Mouse (Mus musculus): ENCODE measurements around the gene Cnn3. TPM values are rescaled to one million over a fixed set of nuclear protein-coding genes. Genes with fewer than 3 reads are reported as not detected.

Cnn3 gene
- total RNA-seq, 1 experiment: 241 TPM

- H3K9ac ChIP-seq (ENCODE audit: insufficient read depth, low read depth, low read length, poor library complexity, severe bottlenecking): no peak overlapping the region
- H3K36me3 ChIP-seq (ENCODE audit: control insufficient read depth, insufficient read depth, low read length, poor library complexity, severe bottlenecking): no peaks in the 10 kb centered on the region
- H3K9me3 ChIP-seq (ENCODE audit: control insufficient read depth, insufficient read depth, low read depth, low read length): no peaks in the 10 kb centered on the region
- no peak overlapping the region for H3K27ac ChIP-seq (ENCODE audit: insufficient read depth, low read depth, low read length, poor library complexity, severe bottlenecking)
- H3K4me3 ChIP-seq (ENCODE audit: insufficient read depth in 1 of 2, low read depth in 1 of 2, low read length in 2 of 2, poor library complexity in 1 of 2, severe bottlenecking in 1 of 2): no peak overlapping the region
- H3K4me1 ChIP-seq (ENCODE audit: control insufficient read depth in 2 of 2, insufficient read depth in 2 of 2, low read length in 2 of 2, poor library complexity in 1 of 2): no peaks in the 10 kb centered on the region
- in situ Hi-C loops (cut with MboI; ENCODE audit: low sequenced_read_pairs in 2 of 2, unreplicated experiment in 2 of 2): no loop called here
- DNase-seq (ENCODE audit: low read depth, low spot score): no peak
- no peak for TF ChIP-seq HCFC1 (IDR thresholded peaks at IDR 0.05; ENCODE audit: borderline replicate concordance, insufficient read depth, low read length)
- TF ChIP-seq ZC3H11A (IDR thresholded peaks at IDR 0.05; ENCODE audit: borderline replicate concordance, low read depth, low read length): no peak
- TF ChIP-seq MAFK (IDR thresholded peaks at IDR 0.05; ENCODE audit: insufficient read depth, low read depth, low read length): no peak
- no peak for TF ChIP-seq ZNF384 (IDR thresholded peaks at IDR 0.05; ENCODE audit: low read depth, low read length)
- no peak for TF ChIP-seq CHD2 (IDR thresholded peaks at IDR 0.05; ENCODE audit: low read depth, low read length)
Measured at GRCm38 (mm10) chr3:121396561-121396960, 29.7 kb upstream of the Cnn3 start.

GRCm38 (mm10) chr3:121397007-121397406, 29.3 kb upstream of the Cnn3 start:
- Histone ChIP-seq H3K4me3 (ENCODE audit: insufficient read depth in 1 of 2, low read depth in 1 of 2, low read length in 2 of 2, poor library complexity in 1 of 2, severe bottlenecking in 1 of 2) (no peak overlapping the region), H3K27ac (ENCODE audit: insufficient read depth, low read depth, low read length, poor library complexity, severe bottlenecking) (no peak overlapping the region), H3K36me3 (ENCODE audit: control insufficient read depth, insufficient read depth, low read length, poor library complexity, severe bottlenecking) (no peaks in the 10 kb centered on the region), H3K4me1 (ENCODE audit: control insufficient read depth in 2 of 2, insufficient read depth in 2 of 2, low read length in 2 of 2, poor library complexity in 1 of 2) (no peaks in the 10 kb centered on the region), H3K9ac (ENCODE audit: insufficient read depth, low read depth, low read length, poor library complexity, severe bottlenecking) (no peak overlapping the region), H3K9me3 (ENCODE audit: control insufficient read depth, insufficient read depth, low read depth, low read length) (no peaks in the 10 kb centered on the region)
- DNase-seq (ENCODE audit: low read depth, low spot score): no peak
- TF ChIP-seq ZC3H11A (IDR thresholded peaks at IDR 0.05; ENCODE audit: borderline replicate concordance, low read depth, low read length): no peak
- TF ChIP-seq CHD2 (IDR thresholded peaks at IDR 0.05; ENCODE audit: low read depth, low read length): no peak
- TF ChIP-seq HCFC1 (IDR thresholded peaks at IDR 0.05; ENCODE audit: borderline replicate concordance, insufficient read depth, low read length): no peak
- TF ChIP-seq ZNF384 (IDR thresholded peaks at IDR 0.05; ENCODE audit: low read depth, low read length): no peak
- no peak for TF ChIP-seq MAFK (IDR thresholded peaks at IDR 0.05; ENCODE audit: insufficient read depth, low read depth, low read length)
- in situ Hi-C loops (cut with MboI; ENCODE audit: low sequenced_read_pairs in 2 of 2, unreplicated experiment in 2 of 2): no loop called here

- Histone ChIP-seq H3K4me1 (ENCODE audit: control insufficient read depth in 2 of 2, insufficient read depth in 2 of 2, low read length in 2 of 2, poor library complexity in 1 of 2) (peaks cover 0 to 3% of the 10 kb centered on the region in 2 experiments; a peak in 2 of 4 replicates), H3K36me3 (ENCODE audit: control insufficient read depth, insufficient read depth, low read length, poor library complexity, severe bottlenecking) (no peaks in the 10 kb centered on the region), H3K9ac (ENCODE audit: insufficient read depth, low read depth, low read length, poor library complexity, severe bottlenecking) (no peak overlapping the region), H3K27ac (ENCODE audit: insufficient read depth, low read depth, low read length, poor library complexity, severe bottlenecking) (no peak overlapping the region), H3K4me3 (ENCODE audit: insufficient read depth in 1 of 2, low read depth in 1 of 2, low read length in 2 of 2, poor library complexity in 1 of 2, severe bottlenecking in 1 of 2) (no peak overlapping the region), H3K9me3 (ENCODE audit: control insufficient read depth, insufficient read depth, low read depth, low read length) (no peaks in the 10 kb centered on the region)
- TF ChIP-seq ZNF384 (IDR thresholded peaks at IDR 0.05; ENCODE audit: low read depth, low read length): no peak
- no peak for TF ChIP-seq ZC3H11A (IDR thresholded peaks at IDR 0.05; ENCODE audit: borderline replicate concordance, low read depth, low read length)
- no peak for TF ChIP-seq MAFK (IDR thresholded peaks at IDR 0.05; ENCODE audit: insufficient read depth, low read depth, low read length)
- TF ChIP-seq HCFC1 (IDR thresholded peaks at IDR 0.05; ENCODE audit: borderline replicate concordance, insufficient read depth, low read length): no peak
- no peak for TF ChIP-seq CHD2 (IDR thresholded peaks at IDR 0.05; ENCODE audit: low read depth, low read length)
- in situ Hi-C loops (cut with MboI; ENCODE audit: low sequenced_read_pairs in 2 of 2, unreplicated experiment in 2 of 2): no loop called here
- no peak for DNase-seq (ENCODE audit: low read depth, low spot score)
Measured at GRCm38 (mm10) chr3:121401384-121401783, 24.9 kb upstream of the Cnn3 start.

GRCm38 (mm10) chr3:121402096-121402495, 24.2 kb upstream of the Cnn3 start:
- H3K9ac ChIP-seq (ENCODE audit: insufficient read depth, low read depth, low read length, poor library complexity, severe bottlenecking): no peak overlapping the region
- no peaks in the 10 kb centered on the region for H3K36me3 ChIP-seq (ENCODE audit: control insufficient read depth, insufficient read depth, low read length, poor library complexity, severe bottlenecking)
- TF ChIP-seq ZC3H11A (IDR thresholded peaks at IDR 0.05; ENCODE audit: borderline replicate concordance, low read depth, low read length): no peak
- TF ChIP-seq HCFC1 (IDR thresholded peaks at IDR 0.05; ENCODE audit: borderline replicate concordance, insufficient read depth, low read length): no peak
- no peak for TF ChIP-seq MAFK (IDR thresholded peaks at IDR 0.05; ENCODE audit: insufficient read depth, low read depth, low read length)
- no peak for TF ChIP-seq ZNF384 (IDR thresholded peaks at IDR 0.05; ENCODE audit: low read depth, low read length)
- no peak for TF ChIP-seq CHD2 (IDR thresholded peaks at IDR 0.05; ENCODE audit: low read depth, low read length)
- no peak overlapping the region for H3K4me3 ChIP-seq (ENCODE audit: insufficient read depth in 1 of 2, low read depth in 1 of 2, low read length in 2 of 2, poor library complexity in 1 of 2, severe bottlenecking in 1 of 2)
- no peaks in the 10 kb centered on the region for H3K9me3 ChIP-seq (ENCODE audit: control insufficient read depth, insufficient read depth, low read depth, low read length)
- peaks cover 0 to 3% of the 10 kb centered on the region in 2 experiments; a peak in 2 of 4 replicates for H3K4me1 ChIP-seq (ENCODE audit: control insufficient read depth in 2 of 2, insufficient read depth in 2 of 2, low read length in 2 of 2, poor library complexity in 1 of 2)
- in situ Hi-C loops (cut with MboI; ENCODE audit: low sequenced_read_pairs in 2 of 2, unreplicated experiment in 2 of 2): no loop called here
- no peak for DNase-seq (ENCODE audit: low read depth, low spot score)
- no peak overlapping the region for H3K27ac ChIP-seq (ENCODE audit: insufficient read depth, low read depth, low read length, poor library complexity, severe bottlenecking)

- H3K4me3 ChIP-seq (ENCODE audit: insufficient read depth in 1 of 2, low read depth in 1 of 2, low read length in 2 of 2, poor library complexity in 1 of 2, severe bottlenecking in 1 of 2): no peak overlapping the region
- TF ChIP-seq CHD2 (IDR thresholded peaks at IDR 0.05; ENCODE audit: low read depth, low read length): no peak
- TF ChIP-seq ZNF384 (IDR thresholded peaks at IDR 0.05; ENCODE audit: low read depth, low read length): peak; percentile 78
- DNase-seq (ENCODE audit: low read depth, low spot score): no peak
- no peak overlapping the region for H3K27ac ChIP-seq (ENCODE audit: insufficient read depth, low read depth, low read length, poor library complexity, severe bottlenecking)
- in situ Hi-C loops (cut with MboI; ENCODE audit: low sequenced_read_pairs in 2 of 2, unreplicated experiment in 2 of 2): no loop called here
- no peaks in the 10 kb centered on the region for H3K9me3 ChIP-seq (ENCODE audit: control insufficient read depth, insufficient read depth, low read depth, low read length)
- no peak overlapping the region for H3K9ac ChIP-seq (ENCODE audit: insufficient read depth, low read depth, low read length, poor library complexity, severe bottlenecking)
- H3K4me1 ChIP-seq (ENCODE audit: control insufficient read depth in 2 of 2, insufficient read depth in 2 of 2, low read length in 2 of 2, poor library complexity in 1 of 2): peaks cover 0 to 3% of the 10 kb centered on the region in 2 experiments; a peak in 2 of 4 replicates
- H3K36me3 ChIP-seq (ENCODE audit: control insufficient read depth, insufficient read depth, low read length, poor library complexity, severe bottlenecking): no peaks in the 10 kb centered on the region
Measured at GRCm38 (mm10) chr3:121403449-121403848, 22.8 kb upstream of the Cnn3 start.
